Mouse (Mus musculus): ENCODE data around the gene Ndufc1. TPM values are rescaled to one million over a fixed set of nuclear protein-coding genes. Genes with fewer than 3 reads are reported as not detected.

Ndufc1 gene
- total and polyA plus RNA-seq, 3 experiments = 115 to 207 TPM; not detected in 1

DNA sequence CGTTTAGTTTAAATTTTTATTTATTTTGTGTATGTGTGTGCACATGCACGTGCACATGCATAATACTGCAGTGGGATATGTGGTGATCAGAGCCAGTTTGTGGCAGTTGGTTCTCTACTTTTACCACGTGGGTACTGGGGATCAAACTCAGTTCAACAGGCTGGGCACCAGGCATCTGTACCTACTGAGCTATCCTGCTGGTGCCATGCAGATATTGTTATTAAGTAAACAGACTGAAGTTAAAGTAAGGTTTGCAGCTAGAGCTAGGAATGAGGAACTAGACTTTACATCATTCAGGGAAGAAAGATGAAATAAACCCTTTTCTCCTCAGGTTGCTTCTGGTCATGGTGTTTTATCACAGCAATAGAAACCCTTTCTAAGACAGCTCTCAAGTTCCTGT lies 13.1 kb upstream of the Ndufc1 start:
- no peaks in the 10 kb centered on the region for H3K9me3 ChIP-seq (replicated peaks; ENCODE audit: insufficient read depth, low read length)
- TF ChIP-seq SIN3A (IDR thresholded peaks at IDR 0.05; ENCODE audit: low read length) = peak; percentile 49
- TF ChIP-seq CHD2 (IDR thresholded peaks at IDR 0.05; ENCODE audit: low read length) = no peak
- TF ChIP-seq TAL1 (IDR thresholded peaks at IDR 0.05; ENCODE audit: low read length) = peak; percentile 20; the same call in 1 of the 2 replicates
- no peak for TF ChIP-seq TBP (IDR thresholded peaks at IDR 0.05; ENCODE audit: low read depth, low read length)
- 0 out of 2 replicates have a peak, but pooled peaks have one; percentile 16 for TF ChIP-seq ETS1 (IDR thresholded peaks at IDR 0.05; ENCODE audit: low read depth, low read length)
- TF ChIP-seq MXI1 (IDR thresholded peaks at IDR 0.05; ENCODE audit: low read depth, low read length) = peak; percentile 69

DNA sequence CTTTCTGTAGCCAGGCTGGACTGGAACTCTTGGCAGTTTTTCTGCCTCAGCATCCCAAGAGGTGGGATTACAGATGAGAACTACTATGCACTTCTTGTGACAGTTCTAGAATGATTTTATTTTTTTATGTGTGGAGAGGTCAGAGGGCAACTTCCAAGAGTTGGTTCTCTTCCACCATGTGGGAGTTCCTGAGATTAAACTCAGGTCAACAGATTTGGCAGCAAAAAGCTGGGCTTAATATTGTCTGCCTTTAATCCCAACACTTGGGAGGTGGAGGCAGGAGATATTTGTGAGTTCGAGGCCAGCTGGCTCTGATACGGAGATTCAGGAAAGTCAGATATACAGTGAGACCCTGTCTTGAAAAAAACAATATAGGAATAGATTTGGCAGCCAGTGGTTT lies 9.2 kb upstream of the Ndufc1 start:
- no peak for DNase-seq (ENCODE audit: low read depth, low spot score)
- Histone ChIP-seq H3K4me1 (ENCODE audit: control insufficient read depth in 1 of 2, insufficient read depth in 2 of 2, low read length in 2 of 2) (peaks cover 20 to 30% of the 10 kb centered on the region in 2 experiments), H3K9ac (ENCODE audit: control insufficient read depth, low read depth, low read length, poor library complexity, severe bottlenecking) (peak overlapping the region; percentile 40), H3K27me3 (ENCODE audit: control insufficient read depth in 1 of 2, insufficient read depth in 2 of 2, low read length in 2 of 2) (no peaks in the 10 kb centered on the region), H3K27ac (ENCODE audit: control insufficient read depth, low read depth, low read length) (no peak overlapping the region), H3K36me3 (ENCODE audit: control insufficient read depth in 1 of 2, insufficient read depth in 2 of 2, low read length in 2 of 2) (peaks cover 9 to 52% of the 10 kb centered on the region in 2 experiments), H3K79me2 (ENCODE audit: control insufficient read depth, insufficient read depth, low read length, poor library complexity) (peaks cover 71% of the 10 kb centered on the region), H3K9me3 (replicated peaks; ENCODE audit: insufficient read depth, low read length) (no peaks in the 10 kb centered on the region), H3K4me3 (ENCODE audit: control insufficient read depth in 1 of 2, insufficient read depth in 1 of 2, low read depth in 2 of 2, low read length in 2 of 2) (peak overlapping the region; percentile 40 to 88)
- TF ChIP-seq USF1 (IDR thresholded peaks at IDR 0.05; ENCODE audit: low read depth, low read length) = no peak
- no peak for TF ChIP-seq MYB (IDR thresholded peaks at IDR 0.05; ENCODE audit: low read depth, low read length)

More for the DNA sequence above, 13.1 kb upstream of the Ndufc1 start:
- Histone ChIP-seq H3K9ac (ENCODE audit: control insufficient read depth, low read depth, low read length, poor library complexity, severe bottlenecking) (no peak overlapping the region), H3K27ac (ENCODE audit: control insufficient read depth, low read depth, low read length) (0 out of 2 replicates have a peak overlapping the region, but pooled peaks have one; percentile 14), H3K79me2 (ENCODE audit: control insufficient read depth, insufficient read depth, low read length, poor library complexity) (peaks cover 83% of the 10 kb centered on the region), H3K27me3 (ENCODE audit: control insufficient read depth in 1 of 2, insufficient read depth in 2 of 2, low read length in 2 of 2) (no peaks in the 10 kb centered on the region), H3K4me1 (ENCODE audit: control insufficient read depth in 1 of 2, insufficient read depth in 2 of 2, low read length in 2 of 2) (peaks cover 20 to 25% of the 10 kb centered on the region in 2 experiments), H3K4me3 (ENCODE audit: control insufficient read depth in 1 of 2, insufficient read depth in 1 of 2, low read depth in 2 of 2, low read length in 2 of 2) (no peak overlapping the region), H3K36me3 (ENCODE audit: control insufficient read depth in 1 of 2, insufficient read depth in 2 of 2, low read length in 2 of 2) (peaks cover 16 to 54% of the 10 kb centered on the region in 2 experiments)
- peak; percentile 73 for DNase-seq (ENCODE audit: low read depth, low spot score)

DNA sequence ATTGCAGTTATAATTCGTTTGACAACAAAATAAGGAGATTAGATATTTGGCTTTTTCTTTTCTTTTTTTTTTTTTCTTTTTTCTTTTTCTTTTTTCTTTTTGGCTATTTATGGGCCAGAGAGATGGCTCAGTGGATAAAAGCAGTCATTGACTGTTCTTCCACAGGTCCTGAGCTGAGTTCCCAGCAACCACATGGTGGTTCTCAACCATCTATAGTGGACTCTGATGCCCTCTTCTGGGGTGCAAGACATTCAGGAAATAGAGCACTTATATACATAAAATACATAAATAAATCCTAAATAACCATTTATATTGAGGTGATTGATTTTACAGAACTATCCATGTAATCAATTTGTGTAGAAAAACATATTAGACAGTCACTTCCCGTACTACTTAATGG lies 8.7 kb upstream of the Ndufc1 start:
- DNase-seq (ENCODE audit: low read depth, low spot score) = peak; percentile 26
- Histone ChIP-seq H3K9me3 (replicated peaks; ENCODE audit: insufficient read depth, low read length) (no peaks in the 10 kb centered on the region), H3K4me1 (ENCODE audit: control insufficient read depth in 1 of 2, insufficient read depth in 2 of 2, low read length in 2 of 2) (peaks cover 20 to 26% of the 10 kb centered on the region in 2 experiments), H3K4me3 (ENCODE audit: control insufficient read depth in 1 of 2, insufficient read depth in 1 of 2, low read depth in 2 of 2, low read length in 2 of 2) (peak overlapping the region; percentile 74 to 88), H3K27me3 (ENCODE audit: control insufficient read depth in 1 of 2, insufficient read depth in 2 of 2, low read length in 2 of 2) (no peaks in the 10 kb centered on the region), H3K36me3 (ENCODE audit: control insufficient read depth in 1 of 2, insufficient read depth in 2 of 2, low read length in 2 of 2) (peaks cover 8 to 47% of the 10 kb centered on the region in 2 experiments), H3K9ac (ENCODE audit: control insufficient read depth, low read depth, low read length, poor library complexity, severe bottlenecking) (peak overlapping the region; percentile 97), H3K27ac (ENCODE audit: control insufficient read depth, low read depth, low read length) (no peak overlapping the region), H3K79me2 (ENCODE audit: control insufficient read depth, insufficient read depth, low read length, poor library complexity) (peaks cover 66% of the 10 kb centered on the region)
- no peak for TF ChIP-seq RCOR1 (IDR thresholded peaks at IDR 0.05; ENCODE audit: low read depth, low read length)
- TF ChIP-seq SMC3 (IDR thresholded peaks at IDR 0.05; ENCODE audit: low read depth, low read length) = no peak
- no peak for TF ChIP-seq GABPA (IDR thresholded peaks at IDR 0.05; ENCODE audit: low read depth, low read length)
